9 mouse cellular contexts compared by ENCODE assay signal in genomic region chr4:152315498-152316213, GRCm38 (mm10). TPM values are rescaled to one million over a fixed set of nuclear protein-coding genes. Genes with fewer than 3 reads are reported as not detected.
DNase-seq lines count a peak whose midpoint lies in the region; ATAC-seq and TF ChIP-seq lines count a peak whose summit lies in the region.
"Had no signal": no experiment of that assay in that cellular context is flagged by ENCODE, and none has a peak within 500 bp of the region (broad histone marks: within the 10 kb centered on the region; RNA-seq: fewer than 3 reads in every experiment).

No protein-coding gene starts in this region.

- peak overlapping the region; percentile 38 for H3K4me3 ChIP-seq in kidney, embryonic 15.5 days (replicated peaks)
- peak overlapping the region; percentile 42 for H3K4me3 ChIP-seq in cortical plate, adult 2 months (ENCODE audit: insufficient read depth, low read length)
- H3K4me3 ChIP-seq in hindbrain, embryonic 16.5 days (ENCODE audit: low read length): peak overlapping the region; percentile 41
- peak overlapping the region; percentile 32 for H3K4me3 ChIP-seq in midbrain, embryonic 16.5 days (ENCODE audit: low read depth, low read length)

- no peak for DNase-seq in kidney, postnatal 4 days
- DNase-seq in urinary bladder, postnatal 25 days (ENCODE audit: low spot score): no peak
- DNase-seq in ovary, postnatal 14 days (ENCODE audit: low spot score): no peak
- DNase-seq in gastrocnemius, postnatal 36 days: no peak

- peak overlapping the region; percentile 65 for H3K4me2 ChIP-seq in kidney, embryonic 15.5 days
- peak overlapping the region; percentile 76 for H3K4me2 ChIP-seq in hindbrain, embryonic 16.5 days (ENCODE audit: low read length)
- H3K4me2 ChIP-seq in midbrain, embryonic 16.5 days (ENCODE audit: low read length): peak overlapping the region; percentile 50

- peak overlapping the region; percentile 14; the same call in 1 of the 2 replicates for H3K9ac ChIP-seq in kidney, embryonic 15.5 days
- H3K9ac ChIP-seq in hindbrain, embryonic 16.5 days (ENCODE audit: low read depth, low read length): peak overlapping the region; percentile 44; the same call in 1 of the 2 replicates
- 0 out of 2 replicates have a peak overlapping the region, but pooled peaks have one; percentile 14 for H3K9ac ChIP-seq in midbrain, embryonic 16.5 days (ENCODE audit: low read depth, low read length)

- H3K27me3 ChIP-seq in kidney, embryonic 15.5 days: peaks cover 79% of the 10 kb centered on the region
- H3K27me3 ChIP-seq in hindbrain, embryonic 16.5 days (replicated peaks; ENCODE audit: control insufficient read depth, insufficient read depth, low read length): peaks cover 59% of the 10 kb centered on the region
- peaks cover 76% of the 10 kb centered on the region for H3K27me3 ChIP-seq in midbrain, embryonic 16.5 days (ENCODE audit: control insufficient read depth, insufficient read depth, low read depth, low read length)

- H3K4me1 ChIP-seq in kidney, embryonic 15.5 days: peaks cover 51% of the 10 kb centered on the region
- H3K4me1 ChIP-seq in cortical plate, adult 2 months (ENCODE audit: control insufficient read depth, insufficient read depth, low read length): 0 out of 2 replicates have a peak, but pooled peaks cover 2% of the 10 kb centered on the region
- H3K4me1 ChIP-seq in hindbrain, embryonic 16.5 days (ENCODE audit: control insufficient read depth, insufficient read depth, low read depth, low read length): peaks cover 18% of the 10 kb centered on the region
- H3K4me1 ChIP-seq in midbrain, embryonic 16.5 days (ENCODE audit: control insufficient read depth, insufficient read depth, low read length): peaks cover 26% of the 10 kb centered on the region

- no peak for TF ChIP-seq CTCF in cortical plate, adult 2 months (IDR thresholded peaks at IDR 0.05; ENCODE audit: extremely low read depth, insufficient read depth, low read length)

- no peak for ATAC-seq in kidney, embryonic 15.5 days (replicated peaks; ENCODE audit: low FRiP score)
- ATAC-seq in hindbrain, embryonic 16.5 days: no peak
- no peak for ATAC-seq in midbrain, embryonic 16.5 days

- TF ChIP-seq POLR2A in cortical plate, adult 2 months (IDR thresholded peaks at IDR 0.05; ENCODE audit: extremely low read depth, insufficient read depth, low read length): no peak

- WGBS in kidney, embryonic 15.5 days: under 1% methylated on average over 43 of the region's 43 CpGs
- under 1% methylated on average over 39 of the region's 43 CpGs for WGBS in hindbrain, embryonic 16.5 days
- WGBS in midbrain, embryonic 16.5 days: under 1% methylated on average over 43 of the region's 43 CpGs

- H3K27ac ChIP-seq in kidney, embryonic 15.5 days: no peak overlapping the region
- no peak overlapping the region for H3K27ac ChIP-seq in cortical plate, adult 2 months (ENCODE audit: insufficient read depth, low read length)
- no peak overlapping the region for H3K27ac ChIP-seq in hindbrain, embryonic 16.5 days (ENCODE audit: low read depth, low read length)
- H3K27ac ChIP-seq in midbrain, embryonic 16.5 days (ENCODE audit: low read length): no peak overlapping the region

- H3K9me3 ChIP-seq in kidney, embryonic 15.5 days (replicated peaks): no peaks in the 10 kb centered on the region
- H3K9me3 ChIP-seq in hindbrain, embryonic 16.5 days (ENCODE audit: control insufficient read depth, low read length): no peaks in the 10 kb centered on the region
- no peaks in the 10 kb centered on the region for H3K9me3 ChIP-seq in midbrain, embryonic 16.5 days (replicated peaks; ENCODE audit: control insufficient read depth, low read length, poor library complexity, severe bottlenecking)

- intact Hi-C loops in gastrocnemius, postnatal 36 days (cut with DNase I): no loop called here

- H3K36me3 ChIP-seq in kidney, embryonic 15.5 days: no peaks in the 10 kb centered on the region
- H3K36me3 ChIP-seq in hindbrain, embryonic 16.5 days (ENCODE audit: control insufficient read depth, insufficient read depth, low read length): no peaks in the 10 kb centered on the region
- no peaks in the 10 kb centered on the region for H3K36me3 ChIP-seq in midbrain, embryonic 16.5 days (ENCODE audit: control insufficient read depth, insufficient read depth, low read length)

RNA-seq across cellular contexts. Expression of gene Rnf207, which starts 3.1 kb away (rescaled TPM):
- 1.5 and 2.1 TPM in 2 replicates for polyA plus RNA-seq in kidney, embryonic 15.5 days (2015; fragmentation: Nextera tagmentation; extraction: Ambion mirVana)
- 22.2 and 25.0 TPM in 2 replicates for polyA plus RNA-seq in cortical plate, adult 2 months (2012; rRNA removed)
- 9.0 and 10.6 TPM in 2 replicates for polyA plus RNA-seq in hindbrain, embryonic 16.5 days (2015; fragmentation: Nextera tagmentation; extraction: Ambion mirVana)
- polyA plus RNA-seq in midbrain, embryonic 16.5 days (2015; fragmentation: Nextera tagmentation; extraction: Ambion mirVana): 6.4 and 9.5 TPM in 2 replicates
- total RNA-seq in gastrocnemius, postnatal 36 days (2021): not detected
- total RNA-seq: MEL had no signal

RNA-seq across cellular contexts. Expression of gene Rpl22, which starts 9.9 kb away (rescaled TPM):
- polyA plus RNA-seq in kidney, embryonic 15.5 days (2015; fragmentation: Nextera tagmentation; extraction: Ambion mirVana): 387 and 455 TPM in 2 replicates
- polyA plus RNA-seq in cortical plate, adult 2 months (2012; rRNA removed): 201 and 216 TPM in 2 replicates
- polyA plus RNA-seq in hindbrain, embryonic 16.5 days (2015; fragmentation: Nextera tagmentation; extraction: Ambion mirVana): 125 and 138 TPM in 2 replicates
- 117 and 136 TPM in 2 replicates for polyA plus RNA-seq in midbrain, embryonic 16.5 days (2015; fragmentation: Nextera tagmentation; extraction: Ambion mirVana)
- 100 to 1,000 TPM; 165 to 223 TPM for total RNA-seq in gastrocnemius, postnatal 36 days (2021)

RNA-seq across cellular contexts. Expression of gene Icmt, which starts 18.6 kb away (rescaled TPM):
- polyA plus RNA-seq in kidney, embryonic 15.5 days (2015; fragmentation: Nextera tagmentation; extraction: Ambion mirVana): 22.3 and 28.7 TPM in 2 replicates
- 32.9 and 35.2 TPM in 2 replicates for polyA plus RNA-seq in cortical plate, adult 2 months (2012; rRNA removed)
- 17.2 and 22.2 TPM in 2 replicates for polyA plus RNA-seq in hindbrain, embryonic 16.5 days (2015; fragmentation: Nextera tagmentation; extraction: Ambion mirVana)
- polyA plus RNA-seq in midbrain, embryonic 16.5 days (2015; fragmentation: Nextera tagmentation; extraction: Ambion mirVana): 20.6 and 20.7 TPM in 2 replicates
- total RNA-seq in gastrocnemius, postnatal 36 days (2021): 10 to 100 TPM; 14.4 to 17.3 TPM

RNA-seq across cellular contexts. Expression of gene Chd5, which starts 22.8 kb away (rescaled TPM):
- 0.13 and 0.32 TPM in 2 replicates for polyA plus RNA-seq in kidney, embryonic 15.5 days (2015; fragmentation: Nextera tagmentation; extraction: Ambion mirVana)
- polyA plus RNA-seq in cortical plate, adult 2 months (2012; rRNA removed): 67.5 and 75.5 TPM in 2 replicates
- polyA plus RNA-seq in hindbrain, embryonic 16.5 days (2015; fragmentation: Nextera tagmentation; extraction: Ambion mirVana): 46.7 and 47.7 TPM in 2 replicates
- 55.2 and 66.7 TPM in 2 replicates for polyA plus RNA-seq in midbrain, embryonic 16.5 days (2015; fragmentation: Nextera tagmentation; extraction: Ambion mirVana)
- under 1 TPM; 0.10 to 0.13 TPM for total RNA-seq in gastrocnemius, postnatal 36 days (2021)

RNA-seq across cellular contexts. Expression of gene Hes3, which starts 24.2 kb away (rescaled TPM):
- polyA plus RNA-seq in kidney, embryonic 15.5 days (2015; fragmentation: Nextera tagmentation; extraction: Ambion mirVana): not detected in 2 replicates
- polyA plus RNA-seq in cortical plate, adult 2 months (2012; rRNA removed): 1.1 and 1.2 TPM in 2 replicates
- polyA plus RNA-seq in hindbrain, embryonic 16.5 days (2015; fragmentation: Nextera tagmentation; extraction: Ambion mirVana): 0.11 and 0.50 TPM in 2 replicates
- polyA plus RNA-seq in midbrain, embryonic 16.5 days (2015; fragmentation: Nextera tagmentation; extraction: Ambion mirVana): 0.19 and 0.41 TPM in 2 replicates
- not detected for total RNA-seq in gastrocnemius, postnatal 36 days (2021)
- total RNA-seq: MEL had no signal
